Comparison of ENCODE assay signal across 8 mouse cellular contexts in the genomic region with DNA sequence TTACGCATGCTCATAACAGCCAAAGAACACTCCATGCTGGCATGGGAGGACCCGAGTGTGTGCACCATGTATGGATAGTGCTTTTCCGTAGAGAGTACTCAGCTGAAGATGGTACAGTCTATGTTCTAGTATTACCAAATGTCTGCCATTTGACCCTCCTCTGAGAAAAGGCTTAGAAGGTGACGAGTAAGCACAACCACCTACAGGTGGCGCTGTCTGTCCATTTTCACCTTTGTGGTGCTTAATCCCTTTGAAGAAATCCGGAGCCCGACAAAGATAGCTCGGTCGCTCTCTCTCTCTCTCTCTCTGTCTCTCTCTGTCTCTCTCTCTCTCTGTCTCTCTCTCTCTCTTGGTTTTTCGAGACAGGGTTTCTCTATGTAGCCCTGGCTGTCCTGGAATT. TPM values are rescaled to one million over a fixed set of nuclear protein-coding genes. Genes with fewer than 3 reads are reported as not detected.
DNase-seq lines count a peak whose midpoint lies in the region; ATAC-seq and TF ChIP-seq lines count a peak whose summit lies in the region.

No protein-coding gene starts in this region.

- H3K4me2 ChIP-seq in hindbrain, embryonic 16.5 days (ENCODE audit: low read length): no peak overlapping the region
- no peak overlapping the region for H3K4me2 ChIP-seq in kidney, embryonic 16.5 days (replicated peaks; ENCODE audit: low read depth, low read length)

- H3K27ac ChIP-seq in hindbrain, embryonic 10.5 days: no peak overlapping the region
- H3K27ac ChIP-seq in hindbrain, embryonic 16.5 days (ENCODE audit: low read depth, low read length): no peak overlapping the region
- no peak overlapping the region for H3K27ac ChIP-seq in kidney, embryonic 16.5 days (ENCODE audit: low read length)

- H3K9ac ChIP-seq in hindbrain, embryonic 16.5 days (ENCODE audit: low read depth, low read length): no peak overlapping the region
- H3K9ac ChIP-seq in kidney, embryonic 16.5 days (replicated peaks; ENCODE audit: low read length): no peak overlapping the region

- no peak overlapping the region for H3K4me3 ChIP-seq in hindbrain, embryonic 10.5 days
- no peak overlapping the region for H3K4me3 ChIP-seq in hindbrain, embryonic 16.5 days (ENCODE audit: low read length)
- no peak overlapping the region for H3K4me3 ChIP-seq in kidney, embryonic 16.5 days (ENCODE audit: low read length)
- peak overlapping the region; percentile 7 for H3K4me3 ChIP-seq in megakaryocyte, embryonic 14.5 days (replicated peaks)

- in situ Hi-C loops in Patski (cut with MboI; ENCODE audit: low pct_unique_long_range_greater_than_20kb): no loop called here

- CTCF ChIA-PET in Patski (lab: Charles Lee): interaction anchor here (0.7 to 2.0 kb wide), 12 partner anchors 9 to 299 kb away, joined by 3 to 8 read pairs (median 4); a partner anchor contains a TSS

- H3K9me3 ChIP-seq in hindbrain, embryonic 10.5 days: no peaks in the 10 kb centered on the region
- no peaks in the 10 kb centered on the region for H3K9me3 ChIP-seq in hindbrain, embryonic 16.5 days (ENCODE audit: control insufficient read depth, low read length)
- no peaks in the 10 kb centered on the region for H3K9me3 ChIP-seq in kidney, embryonic 16.5 days (ENCODE audit: low read length)
- H3K9me3 ChIP-seq in megakaryocyte, embryonic 14.5 days: no peaks in the 10 kb centered on the region

- no peak for ATAC-seq in hindbrain, embryonic 16.5 days
- no peak for ATAC-seq in Patski
- ATAC-seq in kidney, embryonic 16.5 days (ENCODE audit: low FRiP score, low TSS enrichment): peak; percentile 50; the same call in 1 of the 2 replicates

- WGBS in hindbrain, embryonic 10.5 days: 50% methylated on average over 10 of the region's 10 CpGs
- WGBS in hindbrain, embryonic 16.5 days: 39% methylated on average over 10 of the region's 10 CpGs
- WGBS in kidney, embryonic 16.5 days: 47% methylated on average over 10 of the region's 10 CpGs

- no peaks in the 10 kb centered on the region for H3K36me3 ChIP-seq in hindbrain, embryonic 10.5 days
- no peaks in the 10 kb centered on the region for H3K36me3 ChIP-seq in hindbrain, embryonic 16.5 days (ENCODE audit: control insufficient read depth, insufficient read depth, low read length)
- no peaks in the 10 kb centered on the region for H3K36me3 ChIP-seq in kidney, embryonic 16.5 days (ENCODE audit: insufficient read depth, low read length)
- no peaks in the 10 kb centered on the region for H3K36me3 ChIP-seq in megakaryocyte, embryonic 14.5 days (replicated peaks; ENCODE audit: low read length)

- peak; percentile 66 for TF ChIP-seq CTCF in Patski (IDR thresholded peaks at IDR 0.05)

- H3K4me1 ChIP-seq in hindbrain, embryonic 10.5 days (replicated peaks): 0 out of 2 replicates have a peak, but pooled peaks cover 3% of the 10 kb centered on the region
- no peaks in the 10 kb centered on the region for H3K4me1 ChIP-seq in hindbrain, embryonic 16.5 days (ENCODE audit: control insufficient read depth, insufficient read depth, low read depth, low read length)
- H3K4me1 ChIP-seq in kidney, embryonic 16.5 days (ENCODE audit: insufficient read depth, low read length): peaks cover 12% of the 10 kb centered on the region; the same call in 1 of the 2 replicates
- peaks cover 44% of the 10 kb centered on the region for H3K4me1 ChIP-seq in megakaryocyte, embryonic 14.5 days

- DNase-seq in hindbrain, embryonic 10.5 days (ENCODE audit: low spot score): peak; percentile 60
- peak; percentile 77 to 80 for DNase-seq in B cell, adult 2 months
- no peak for DNase-seq in Patski (ENCODE audit: low read depth, low spot score)
- peak; percentile 65 to 83 for DNase-seq in cerebellum, postnatal 25 days
- peak; percentile 65 for DNase-seq in thymus, postnatal 25 days

- POLR2A ChIA-PET in Patski (lab: Charles Lee): no interaction called here

- peaks cover 11% of the 10 kb centered on the region; the same call in 1 of the 2 replicates for H3K27me3 ChIP-seq in hindbrain, embryonic 10.5 days (ENCODE audit: insufficient read depth, poor library complexity, severe bottlenecking)
- no peaks in the 10 kb centered on the region for H3K27me3 ChIP-seq in hindbrain, embryonic 16.5 days (replicated peaks; ENCODE audit: control insufficient read depth, insufficient read depth, low read length)
- H3K27me3 ChIP-seq in Patski: no peaks in the 10 kb centered on the region
- H3K27me3 ChIP-seq in kidney, embryonic 16.5 days (ENCODE audit: insufficient read depth, low read length): no peaks in the 10 kb centered on the region
- peaks cover 3% of the 10 kb centered on the region for H3K27me3 ChIP-seq in megakaryocyte, embryonic 14.5 days (replicated peaks)

RNA-seq across cellular contexts. Expression of a gene that starts 10.8 kb away (rescaled TPM):
- polyA plus RNA-seq in hindbrain, embryonic 10.5 days (2016; fragmentation: Nextera tagmentation; extraction: Ambion mirVana): 38.0 and 41.2 TPM in 2 replicates
- 59.3 and 62.0 TPM in 2 replicates for polyA plus RNA-seq in hindbrain, embryonic 16.5 days (2015; fragmentation: Nextera tagmentation; extraction: Ambion mirVana)
- polyA plus RNA-seq in Patski (2021): 52.3 TPM
- 31.8 and 33.1 TPM in 2 replicates for polyA plus RNA-seq in kidney, embryonic 16.5 days (2015; fragmentation: Nextera tagmentation; extraction: Ambion mirVana)
- 21.1 and 42.7 TPM in 2 replicates for polyA plus RNA-seq in megakaryocyte, embryonic 14.5 days (2012; ENCODE audit: insufficient read depth, low replicate concordance)

RNA-seq across cellular contexts. Expression of a gene that starts 33.2 kb away (rescaled TPM):
- polyA plus RNA-seq in hindbrain, embryonic 10.5 days (2016; fragmentation: Nextera tagmentation; extraction: Ambion mirVana): 25.1 and 26.2 TPM in 2 replicates
- 24.9 and 30.8 TPM in 2 replicates for polyA plus RNA-seq in hindbrain, embryonic 16.5 days (2015; fragmentation: Nextera tagmentation; extraction: Ambion mirVana)
- polyA plus RNA-seq in Patski (2021): 78.4 TPM
- polyA plus RNA-seq in kidney, embryonic 16.5 days (2015; fragmentation: Nextera tagmentation; extraction: Ambion mirVana): 36.8 and 37.4 TPM in 2 replicates
- polyA plus RNA-seq in megakaryocyte, embryonic 14.5 days (2012; ENCODE audit: insufficient read depth, low replicate concordance): 0.62 TPM in 1 of 2 replicates, not detected in the other

RNA-seq across cellular contexts. Expression of a gene that starts 36.1 kb away (rescaled TPM):
- polyA plus RNA-seq in hindbrain, embryonic 10.5 days (2016; fragmentation: Nextera tagmentation; extraction: Ambion mirVana): not detected in 2 replicates
- 0.11 and 0.16 TPM in 2 replicates for polyA plus RNA-seq in hindbrain, embryonic 16.5 days (2015; fragmentation: Nextera tagmentation; extraction: Ambion mirVana)
- polyA plus RNA-seq in Patski (2021): 0.55 TPM
- polyA plus RNA-seq in kidney, embryonic 16.5 days (2015; fragmentation: Nextera tagmentation; extraction: Ambion mirVana): 0.19 and 0.22 TPM in 2 replicates
- not detected in 2 replicates for polyA plus RNA-seq in megakaryocyte, embryonic 14.5 days (2012; ENCODE audit: insufficient read depth, low replicate concordance)

RNA-seq across cellular contexts. Expression of a gene that starts 37.2 kb away (rescaled TPM):
- polyA plus RNA-seq in hindbrain, embryonic 10.5 days (2016; fragmentation: Nextera tagmentation; extraction: Ambion mirVana): 20.9 and 26.2 TPM in 2 replicates
- polyA plus RNA-seq in hindbrain, embryonic 16.5 days (2015; fragmentation: Nextera tagmentation; extraction: Ambion mirVana): 36.3 and 43.4 TPM in 2 replicates
- 13.7 TPM for polyA plus RNA-seq in Patski (2021)
- 15.3 and 16.4 TPM in 2 replicates for polyA plus RNA-seq in kidney, embryonic 16.5 days (2015; fragmentation: Nextera tagmentation; extraction: Ambion mirVana)
- 0.46 TPM in 1 of 2 replicates, not detected in the other for polyA plus RNA-seq in megakaryocyte, embryonic 14.5 days (2012; ENCODE audit: insufficient read depth, low replicate concordance)

Comparison
In these comparisons a context has a peak if more than half of its experiments do, and no peak if none do; other contexts are left out.
1. RNA of a gene that starts 33.2 kb away (polyA plus RNA-seq): 78.4 TPM in Patski (single experiment), 36.8 to 37.4 TPM in kidney, embryonic 16.5 days, 25.1 to 26.2 TPM in hindbrain, embryonic 10.5 days and 24.9 to 30.8 TPM in hindbrain, embryonic 16.5 days; 0.62 TPM in megakaryocyte, embryonic 14.5 days; every median in the first group is over 10 times any median in the second.